Mouse (Mus musculus) Patski (cell line): ENCODE data around the gene Sbno2. TPM values are rescaled to one million over a fixed set of nuclear protein-coding genes. Genes with fewer than 3 reads are reported as not detected.

Experiments
- ATAC-seq: fragments of 100-300 bp; one replicate; pipeline ENCODE4 v1.8.0; 2021
- CTCF ChIA-PET: fragments of 350-600 bp; sonication (Branson Sonifier 250); formaldehyde crosslinking; loops from one replicate; lab custom pipeline; 2022; ENCODE audit warnings: inconsistent platforms; lab: Charles Lee
- POLR2A ChIA-PET: fragments of 350-600 bp; sonication (Branson Sonifier 250); formaldehyde crosslinking; loops from one replicate; lab custom pipeline; 2022; ENCODE audit warnings: antibody characterized with exemption, inconsistent platforms; lab: Charles Lee
- DNase-seq: peaks from one replicate; pipeline ENCODE4 v3.0.0-alpha.2; 2011; ENCODE audit warnings: low read depth, low spot score
- H3K27me3 ChIP-seq: fragments of 371-371 bp; one replicate; pipeline ENCODE4 v1.5.1; 2021
- CTCF ChIP-seq: fragments of 100-300 bp; IDR thresholded peaks from one replicate; pipeline ENCODE4 v1.5.1; 2021
- in situ Hi-C: fragments of 300-500 bp; cut with MboI; formaldehyde crosslinking; loops from 3 replicates; pipeline ENCODE4 v1.11.1; 2018; ENCODE audit warnings: low pct_unique_long_range_greater_than_20kb, mixed read lengths
- polyA plus RNA-seq: library from polyadenylated mRNA; unstranded; gene quantifications from one replicate; pipeline ENCODE4 v1.2.3, GENCODE M21; 2021

The Sbno2 gene
- polyA plus RNA-seq, 1 experiment from 2014 or later, result 181 TPM

- ATAC-seq (no peak), DNase-seq (no peak)
- POLR2A ChIA-PET, result interaction anchor here (0.6 to 1.8 kb wide), 3 partner anchors 11 to 25 kb away, joined by 4 to 7 read pairs (median 4); partner anchors contain the start of genes Cbarp and Sbno2
- H3K27me3 ChIP-seq, result no peaks in the 10 kb centered on the region
- in situ Hi-C loops, result loop anchor here (10.0 kb wide), 1 partner anchor 61 kb away; no protein-coding TSS in a partner anchor
- TF ChIP-seq CTCF, result no peak
- CTCF ChIA-PET, result interaction anchor here (1.0 to 1.5 kb wide), 3 partner anchors 10 to 49 kb away, joined by 3 to 4 read pairs (median 3); partner anchors contain the start of genes Cirbp and Sbno2
Measured at GRCm38 (mm10) chr10:80115944-80116335, 10.6 kb upstream of the Sbno2 start.

GRCm38 (mm10) chr10:80115290-80115943 lies 10.0 kb upstream of the Sbno2 start, which contains the start of gene Stk11:
Gene Stk11 (plus strand): TSS chr10:80115803.
- peak; percentile 96 for ATAC-seq
- TF ChIP-seq CTCF, result no peak
- peak; percentile 99 for DNase-seq
- in situ Hi-C loops, result loop anchor here (10.0 kb wide), 1 partner anchor 61 kb away; no protein-coding TSS in a partner anchor
- ChIA-PET CTCF (interaction anchor here (1.0 to 1.3 kb wide), 2 partner anchors 9 to 50 kb away, joined by 3 to 4 read pairs; partner anchors contain the start of genes Cirbp and Sbno2), POLR2A (interaction anchor here (0.6 kb wide), 1 partner anchor 14 kb away, joined by 4 read pairs; no protein-coding TSS in a partner anchor)
- H3K27me3 ChIP-seq, result no peaks in the 10 kb centered on the region

- H3K27me3 ChIP-seq, result no peaks in the 10 kb centered on the region
- POLR2A ChIA-PET, result interaction anchor here (0.6 kb wide), 1 partner anchor 30 kb away, joined by 4 read pairs; no protein-coding TSS in a partner anchor
- CTCF ChIA-PET, result interaction anchor here (1.0 to 2.7 kb wide), 3 partner anchors 9 to 51 kb away, joined by 3 to 5 read pairs (median 4); partner anchors contain the start of genes Cirbp and Sbno2
- in situ Hi-C loops, result loop anchor here (5.0 to 10.0 kb wide), 2 partner anchors 60 to 127 kb away; partner anchors contain the start of gene Cnn2
- no peak for TF ChIP-seq CTCF
- DNase-seq (peak; percentile 58), ATAC-seq (no peak)
Measured at GRCm38 (mm10) chr10:80114341-80115284, 9.2 kb upstream of the Sbno2 start.

- TF ChIP-seq CTCF, result no peak
- in situ Hi-C loops, result loop anchor here (5.0 kb wide), 1 partner anchor 35 kb away; no protein-coding TSS in a partner anchor
- ChIA-PET CTCF (interaction anchor here (0.7 to 2.0 kb wide), 3 partner anchors 21 to 73 kb away, joined by 3 to 8 read pairs (median 3); no protein-coding TSS in a partner anchor), POLR2A (interaction anchor here (1.2 to 2.1 kb wide), 3 partner anchors 32 to 66 kb away, joined by 4 to 7 read pairs (median 5); no protein-coding TSS in a partner anchor)
- ATAC-seq (peak; percentile 72), DNase-seq (peak; percentile 93)
- H3K27me3 ChIP-seq, result no peaks in the 10 kb centered on the region
Measured at GRCm38 (mm10) chr10:80107678-80108077, 2.3 kb upstream of the Sbno2 start.

GRCm38 (mm10) chr10:80105926-80106325 lies 555 bp upstream of the Sbno2 start:
- POLR2A ChIA-PET, result interaction anchor here (0.6 to 2.1 kb wide), 8 partner anchors 11 to 121 kb away, joined by 3 to 8 read pairs (median 4); no protein-coding TSS in a partner anchor
- CTCF ChIA-PET, result interaction anchor here (1.3 to 2.2 kb wide), 4 partner anchors 9 to 63 kb away, joined by 3 to 6 read pairs (median 3); partner anchors contain the start of gene Stk11
- no peak for TF ChIP-seq CTCF
- in situ Hi-C loops, result loop anchor here (5.0 kb wide), 1 partner anchor 34 kb away; no protein-coding TSS in a partner anchor
- DNase-seq (no peak), ATAC-seq (no peak)
- no peaks in the 10 kb centered on the region for H3K27me3 ChIP-seq

GRCm38 (mm10) chr10:80104181-80104580 lies 1.2 kb downstream of the Sbno2 start:
- CTCF ChIA-PET, result interaction anchor here (1.0 to 2.2 kb wide), 3 partner anchors 13 to 120 kb away, joined by 3 to 6 read pairs (median 4); partner anchors contain the start of gene Tmem259
- in situ Hi-C loops, result no loop called here
- H3K27me3 ChIP-seq, result no peaks in the 10 kb centered on the region
- no peak for TF ChIP-seq CTCF
- DNase-seq, result peak; percentile 59
- ATAC-seq, result peak; percentile 28
- POLR2A ChIA-PET, result interaction anchor here (0.8 to 1.7 kb wide), 7 partner anchors 12 to 114 kb away, joined by 3 to 9 read pairs (median 3); partner anchors contain the start of gene Cirbp

- no peak for TF ChIP-seq CTCF
- H3K27me3 ChIP-seq, result no peaks in the 10 kb centered on the region
- CTCF ChIA-PET, result interaction anchor here (1.0 to 1.2 kb wide), 2 partner anchors 20 to 119 kb away, joined by 3 to 4 read pairs; partner anchors contain the start of gene Tmem259
- in situ Hi-C loops, result no loop called here
- POLR2A ChIA-PET, result interaction anchor here (0.7 to 1.6 kb wide), 7 partner anchors 11 to 113 kb away, joined by 3 to 7 read pairs (median 3); partner anchors contain the start of gene Cirbp
- DNase-seq (no peak), ATAC-seq (no peak)
Measured at GRCm38 (mm10) chr10:80103032-80103431, 2.3 kb downstream of the Sbno2 start.

- POLR2A ChIA-PET, result interaction anchor here (1.3 to 1.5 kb wide), 2 partner anchors 11 to 51 kb away, joined by 3 to 4 read pairs; no protein-coding TSS in a partner anchor
Measured at GRCm38 (mm10) chr10:80102216-80102915, 3.0 kb downstream of the Sbno2 start.

GRCm38 (mm10) chr10:80100982-80101381 lies 4.4 kb downstream of the Sbno2 start:
- DNase-seq, result no peak
- H3K27me3 ChIP-seq, result no peaks in the 10 kb centered on the region
- CTCF ChIA-PET, result no interaction called here
- in situ Hi-C loops, result no loop called here
- TF ChIP-seq CTCF, result no peak
- POLR2A ChIA-PET, result interaction anchor here (0.5 to 2.8 kb wide), 5 partner anchors 10 to 173 kb away, joined by 3 to 11 read pairs (median 4); partner anchors contain the start of gene Stk11
- ATAC-seq, result peak; percentile 36

More at GRCm38 (mm10) chr10:80102216-80102915, 3.0 kb downstream of the Sbno2 start:
- in situ Hi-C loops, result no loop called here
- H3K27me3 ChIP-seq, result no peaks in the 10 kb centered on the region
- no peak for DNase-seq
- no peak for TF ChIP-seq CTCF
- CTCF ChIA-PET, result no interaction called here
- ATAC-seq, result peak; percentile 24
